Mouse (Mus musculus): ENCODE data around the gene Nisch. TPM values are rescaled to one million over a fixed set of nuclear protein-coding genes. Genes with fewer than 3 reads are reported as not detected.
A peak's percentile ranks its signal among the peaks of the same experiment; 100 is the strongest.

The Nisch gene
- polyA plus RNA-seq (2015; fragmentation: Nextera tagmentation; extraction: Ambion mirVana): 197 and 214 TPM in 2 replicates

DNA sequence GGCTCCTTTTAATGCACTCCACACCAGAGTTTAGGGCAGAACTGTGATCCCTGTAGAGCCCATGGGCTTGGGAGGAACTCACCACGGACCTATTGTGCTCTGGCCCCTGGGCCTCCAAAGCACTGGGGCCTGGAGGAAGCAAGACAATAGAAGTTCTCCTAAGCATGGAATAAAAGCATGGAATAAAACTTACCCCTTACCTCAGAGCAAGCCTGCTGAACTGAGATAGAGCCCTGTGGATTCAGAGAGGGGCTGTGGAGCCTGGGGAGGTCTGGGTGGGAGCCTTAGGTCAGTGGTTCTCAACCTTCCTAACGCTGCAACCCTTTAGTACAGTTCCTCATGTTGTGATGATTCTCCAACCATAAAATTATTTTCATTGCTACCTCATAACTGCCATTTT, at the start of gene Nisch:
Gene Nisch (minus strand): TSS at position 101 of the 400 bp plus-strand sequence.
- H3K27ac ChIP-seq: 0 out of 2 replicates have a peak within 1 kb of the TSS, but pooled peaks have one; percentile 19

GRCm38 (mm10) chr14:31260932-31261331, 44.2 kb upstream of the Nisch start:
- 95% methylated on average over 9 of the region's 9 CpGs for WGBS
- no peak overlapping the region for H3K9ac ChIP-seq (ENCODE audit: low read depth, low read length)
- ATAC-seq (replicated peaks; ENCODE audit: low FRiP score, low read depth) (no peak), DNase-seq (ENCODE audit: low spot score) (no peak)
- H3K4me2 ChIP-seq (ENCODE audit: low read length): no peak overlapping the region
- no peak overlapping the region for H3K27ac ChIP-seq
- no peak for TF ChIP-seq CTCF (IDR thresholded peaks at IDR 0.05; ENCODE audit: low read depth)
- peaks cover 58% of the 10 kb centered on the region for H3K36me3 ChIP-seq (ENCODE audit: insufficient read depth, low read length)
- H3K27me3 ChIP-seq (ENCODE audit: insufficient read depth, low read length): no peaks in the 10 kb centered on the region
- H3K9me3 ChIP-seq (replicated peaks; ENCODE audit: low read length): no peaks in the 10 kb centered on the region
- H3K4me3 ChIP-seq (replicated peaks; ENCODE audit: low read depth, low read length): no peak overlapping the region
- no peaks in the 10 kb centered on the region for H3K4me1 ChIP-seq (replicated peaks; ENCODE audit: insufficient read depth, low read length)

More for the DNA sequence above, at the start of gene Nisch:
- Histone ChIP-seq H3K4me2 (ENCODE audit: low read length) (peak within 1 kb of the TSS; percentile 46), H3K9ac (ENCODE audit: low read depth, low read length) (no peak within 1 kb of the TSS), H3K4me1 (replicated peaks; ENCODE audit: insufficient read depth, low read length) (no peaks in the 10 kb centered on the region), H3K4me3 (replicated peaks; ENCODE audit: low read depth, low read length) (0 out of 2 replicates have a peak within 1 kb of the TSS, but pooled peaks have one; percentile 1), H3K27me3 (ENCODE audit: insufficient read depth, low read length) (no peaks in the 10 kb centered on the region), H3K36me3 (ENCODE audit: insufficient read depth, low read length) (no peaks in the 10 kb centered on the region), H3K9me3 (replicated peaks; ENCODE audit: low read length) (no peaks in the 10 kb centered on the region)
- 67% methylated on average over 2 of the region's 2 CpGs for WGBS
- no peak for ATAC-seq (replicated peaks; ENCODE audit: low FRiP score, low read depth)
- DNase-seq (ENCODE audit: low spot score): no peak
- no peak for TF ChIP-seq CTCF (IDR thresholded peaks at IDR 0.05; ENCODE audit: low read depth)

- TF ChIP-seq CTCF (IDR thresholded peaks at IDR 0.05; ENCODE audit: low read depth): no peak
- Histone ChIP-seq H3K27ac (no peak overlapping the region), H3K9ac (ENCODE audit: low read depth, low read length) (no peak overlapping the region), H3K4me2 (ENCODE audit: low read length) (no peak overlapping the region), H3K4me1 (replicated peaks; ENCODE audit: insufficient read depth, low read length) (no peaks in the 10 kb centered on the region), H3K36me3 (ENCODE audit: insufficient read depth, low read length) (peaks cover 63% of the 10 kb centered on the region), H3K27me3 (ENCODE audit: insufficient read depth, low read length) (no peaks in the 10 kb centered on the region), H3K9me3 (replicated peaks; ENCODE audit: low read length) (no peaks in the 10 kb centered on the region), H3K4me3 (replicated peaks; ENCODE audit: low read depth, low read length) (no peak overlapping the region)
- WGBS: 97% methylated on average over 4 of the region's 4 CpGs
- DNase-seq (ENCODE audit: low spot score) (no peak), ATAC-seq (replicated peaks; ENCODE audit: low FRiP score, low read depth) (no peak)
Measured at GRCm38 (mm10) chr14:31260374-31260773, 43.6 kb upstream of the Nisch start.

DNA sequence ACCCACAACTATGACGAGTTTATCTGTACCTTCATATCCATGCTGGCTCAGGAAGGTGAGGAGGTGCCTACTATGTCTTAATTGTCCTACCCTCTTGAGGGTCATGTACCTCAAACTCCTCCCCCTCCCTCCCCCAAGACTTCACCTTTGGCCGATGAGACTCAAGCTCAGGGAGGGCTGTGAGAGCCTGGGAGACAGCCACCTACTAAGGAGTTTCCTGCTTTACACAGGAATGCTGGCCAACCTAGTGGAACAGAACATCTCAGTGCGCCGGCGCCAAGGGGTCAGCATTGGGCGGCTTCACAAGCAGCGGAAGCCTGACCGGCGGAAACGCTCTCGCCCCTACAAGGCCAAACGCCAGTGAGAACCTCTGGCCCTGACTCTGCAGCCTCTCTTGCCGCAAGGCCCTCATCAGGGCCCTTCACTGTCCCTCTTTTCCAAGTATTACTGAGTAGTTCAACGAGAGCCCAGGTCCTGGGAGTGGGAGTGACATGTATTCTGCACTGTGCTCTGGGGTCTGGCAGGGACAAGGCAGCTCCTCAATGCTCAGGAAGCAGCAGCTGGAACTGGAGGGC, 41.8 kb upstream of the Nisch start:
- WGBS: 91% methylated on average over 14 of the region's 14 CpGs
- DNase-seq (ENCODE audit: low spot score) (no peak), ATAC-seq (replicated peaks; ENCODE audit: low FRiP score, low read depth) (peak; percentile 66)
- H3K9ac ChIP-seq (ENCODE audit: low read depth, low read length): no peak overlapping the region
- H3K4me1 ChIP-seq (replicated peaks; ENCODE audit: insufficient read depth, low read length): no peaks in the 10 kb centered on the region
- TF ChIP-seq CTCF (IDR thresholded peaks at IDR 0.05; ENCODE audit: low read depth): no peak
- H3K4me2 ChIP-seq (ENCODE audit: low read length): no peak overlapping the region
- H3K4me3 ChIP-seq (replicated peaks; ENCODE audit: low read depth, low read length): no peak overlapping the region
- H3K9me3 ChIP-seq (replicated peaks; ENCODE audit: low read length): no peaks in the 10 kb centered on the region
- H3K27me3 ChIP-seq (ENCODE audit: insufficient read depth, low read length): no peaks in the 10 kb centered on the region
- peaks cover 81% of the 10 kb centered on the region for H3K36me3 ChIP-seq (ENCODE audit: insufficient read depth, low read length)
- H3K27ac ChIP-seq: no peak overlapping the region

DNA sequence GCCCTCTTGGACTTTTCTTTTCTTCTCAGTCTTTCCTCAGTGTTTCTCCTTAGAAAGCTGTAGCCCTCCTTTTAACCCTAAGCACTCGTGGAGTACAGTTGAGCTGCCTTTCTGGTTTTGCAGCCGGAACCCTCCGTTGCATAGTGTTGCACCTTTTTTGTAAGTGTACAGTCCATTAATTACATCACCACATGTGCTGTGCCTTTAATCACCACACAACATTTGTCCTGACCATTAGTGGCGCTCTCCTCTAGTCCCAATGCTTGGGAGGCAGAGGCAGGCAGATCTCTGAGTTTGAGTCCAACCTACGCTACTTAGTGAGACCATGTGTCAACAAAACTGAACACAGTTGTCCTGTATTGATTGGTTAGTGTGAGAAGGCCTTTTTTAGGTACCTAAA, 35.3 kb upstream of the Nisch start:
- H3K27ac ChIP-seq: peak overlapping the region; percentile 90
- no peak for DNase-seq (ENCODE audit: low spot score)
- no peaks in the 10 kb centered on the region for H3K27me3 ChIP-seq (ENCODE audit: insufficient read depth, low read length)
- peaks cover 43% of the 10 kb centered on the region for H3K36me3 ChIP-seq (ENCODE audit: insufficient read depth, low read length)
- H3K4me1 ChIP-seq (replicated peaks; ENCODE audit: insufficient read depth, low read length): 0 out of 2 replicates have a peak, but pooled peaks cover 3% of the 10 kb centered on the region
- no peak for TF ChIP-seq CTCF (IDR thresholded peaks at IDR 0.05; ENCODE audit: low read depth)
- H3K9me3 ChIP-seq (replicated peaks; ENCODE audit: low read length): no peaks in the 10 kb centered on the region
- peak overlapping the region; percentile 83 for H3K4me2 ChIP-seq (ENCODE audit: low read length)
- ATAC-seq (replicated peaks; ENCODE audit: low FRiP score, low read depth): no peak
- peak overlapping the region; percentile 99 for H3K9ac ChIP-seq (ENCODE audit: low read depth, low read length)
- peak overlapping the region; percentile 99 for H3K4me3 ChIP-seq (replicated peaks; ENCODE audit: low read depth, low read length)
- WGBS: 82% methylated on average over 5 of the region's 5 CpGs

- ATAC-seq (replicated peaks; ENCODE audit: low FRiP score, low read depth): no peak; the same call in 1 of the 2 replicates
- WGBS: 2% methylated on average over 18 of the region's 18 CpGs
Measured at GRCm38 (mm10) chr14:31251626-31252025, 34.9 kb upstream of the Nisch start.

More at GRCm38 (mm10) chr14:31251626-31252025, 34.9 kb upstream of the Nisch start:
- no peak for TF ChIP-seq CTCF (IDR thresholded peaks at IDR 0.05; ENCODE audit: low read depth)
- no peak for DNase-seq (ENCODE audit: low spot score)
- Histone ChIP-seq H3K4me2 (ENCODE audit: low read length) (peak overlapping the region; percentile 83), H3K4me3 (replicated peaks; ENCODE audit: low read depth, low read length) (peak overlapping the region; percentile 99), H3K36me3 (ENCODE audit: insufficient read depth, low read length) (peaks cover 39% of the 10 kb centered on the region), H3K27ac (peak overlapping the region; percentile 90), H3K9me3 (replicated peaks; ENCODE audit: low read length) (no peaks in the 10 kb centered on the region), H3K9ac (ENCODE audit: low read depth, low read length) (peak overlapping the region; percentile 99), H3K4me1 (replicated peaks; ENCODE audit: insufficient read depth, low read length) (0 out of 2 replicates have a peak, but pooled peaks cover 3% of the 10 kb centered on the region), H3K27me3 (ENCODE audit: insufficient read depth, low read length) (no peaks in the 10 kb centered on the region)
